Mouse (Mus musculus) gastrocnemius, adult 8-10 months (tissue): ENCODE measurements around the gene Gm136. TPM values are rescaled to one million over a fixed set of nuclear protein-coding genes. Genes with fewer than 3 reads are reported as not detected.

Experiments used
- DNase-seq, 2 experiments: peaks; one replicate each; pipeline ENCODE4 v3.0.0; 2022; ENCODE audit warnings: low spot score in 2 of 2
- total RNA-seq, 4 experiments: library from RNA; stranded (reverse); gene quantifications; 2 replicates each; pipeline ENCODE4 v1.2.4; 2022

The Gm136 gene
- total RNA-seq, 4 experiments from 2014 or later: not detected

DNA sequence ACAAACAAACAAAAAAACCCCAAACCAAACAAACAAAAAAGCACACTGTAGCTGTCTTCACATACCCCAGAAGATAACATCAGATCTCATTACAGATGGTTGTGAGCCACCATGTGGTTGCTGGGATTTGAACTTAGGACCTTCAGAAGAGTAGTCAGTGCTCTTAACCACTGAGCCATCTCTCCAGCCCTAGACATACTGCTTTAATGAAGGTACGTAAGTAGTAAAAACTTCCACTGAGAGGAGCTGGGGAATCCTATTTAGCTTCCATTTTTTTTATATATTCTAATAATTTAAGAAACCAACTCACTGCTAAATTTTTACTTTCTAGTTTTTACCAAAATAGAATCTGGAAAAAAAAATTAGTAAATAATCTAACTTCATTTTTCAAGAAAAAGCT, 41.0 kb downstream of the Gm136 start:
- no peak for DNase-seq

- DNase-seq: no peak
Measured at GRCm38 (mm10) chr4:34708127-34708526, 47.9 kb downstream of the Gm136 start.

GRCm38 (mm10) chr4:34707248-34707647, 48.8 kb downstream of the Gm136 start:
- DNase-seq: no peak

DNA sequence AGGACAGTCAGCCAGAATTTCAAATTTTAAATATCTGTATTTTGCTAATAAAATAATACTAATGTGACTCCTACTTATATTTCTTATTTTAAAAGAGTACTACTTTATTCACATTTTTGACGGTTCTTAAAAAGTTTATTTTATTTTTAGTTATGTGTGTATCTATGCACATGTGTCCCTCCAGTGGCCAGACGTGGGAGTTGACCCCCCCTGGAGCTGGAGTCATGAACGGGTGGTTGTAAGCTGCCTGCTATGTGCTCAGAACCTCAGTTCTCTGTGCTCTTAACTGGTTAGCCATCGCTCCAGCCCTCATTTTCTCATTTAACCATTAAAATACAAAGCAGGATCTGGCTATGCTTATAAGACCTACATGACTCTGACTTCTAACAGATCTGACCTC, 53.0 kb downstream of the Gm136 start:
- DNase-seq: no peak

DNA sequence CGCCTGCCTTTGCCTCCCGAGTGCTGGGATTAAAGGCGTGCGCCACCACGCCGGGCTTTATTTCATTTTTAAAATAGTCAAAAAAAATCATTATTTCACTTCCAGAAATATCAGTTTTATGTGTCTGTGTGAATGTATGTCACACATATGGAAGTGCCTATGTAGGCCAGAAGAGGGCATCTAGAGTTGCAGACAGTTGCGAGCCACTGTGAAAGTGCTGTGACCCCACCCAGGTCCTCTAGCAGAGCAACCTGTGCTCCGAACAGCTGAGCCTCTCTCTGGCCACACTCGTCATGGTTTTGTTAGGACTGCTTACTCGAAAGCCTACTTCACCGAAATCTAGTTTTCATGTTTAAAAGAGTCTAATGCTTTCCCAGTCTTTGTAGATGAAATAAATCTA, 53.8 kb downstream of the Gm136 start:
- no peak for DNase-seq

DNA sequence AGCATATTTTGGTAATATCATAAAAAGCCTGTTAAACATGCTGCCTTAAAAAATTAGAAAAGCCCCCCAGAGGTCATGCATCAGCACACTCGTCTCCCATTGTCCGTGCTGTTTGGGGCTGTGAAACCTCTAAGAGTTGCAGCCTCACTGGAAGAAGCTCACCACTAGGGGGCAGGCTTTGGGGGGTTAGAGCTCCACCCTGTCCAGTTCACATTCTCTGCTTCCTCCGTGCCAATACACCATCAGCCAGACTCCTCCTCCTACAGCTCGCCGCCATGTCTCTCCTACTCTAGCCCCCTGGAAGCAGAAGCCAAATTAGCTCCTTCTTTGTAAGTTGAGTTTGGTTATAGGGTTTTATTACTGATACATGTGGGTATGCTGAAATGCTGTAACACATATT, 54.5 kb downstream of the Gm136 start:
- DNase-seq: peak; percentile 12

Other genes starting within 250 kb of the Gm136 start
- gene Akirin2, start 205.3 kb downstream of the Gm136 start, total RNA-seq: 10 to 100 TPM; 40.6 to 50.8 (median 44.0) TPM
- 10 to 100 TPM; 38.1 to 45.3 (median 38.7) TPM for gene Orc3, start 141.3 kb downstream of the Gm136 start, total RNA-seq
- gene Rars2, start 141.3 kb downstream of the Gm136 start, total RNA-seq: 10 to 100 TPM; 15.2 to 19.2 (median 18.0) TPM
- gene Slc35a1, start 68.8 kb downstream of the Gm136 start, total RNA-seq: 10 to 100 TPM; 11.5 to 14.0 (median 13.7) TPM
- gene Cfap206, start 26.1 kb downstream of the Gm136 start, total RNA-seq: not detected
- 10 to 100 TPM; 25.1 to 31.3 (median 28.3) TPM for gene Smim8, start 22.2 kb upstream of the Gm136 start, total RNA-seq
- 1 to 10 TPM; 8.3 to 9.6 (median 9.4) TPM for gene Zfp292, start 126.7 kb upstream of the Gm136 start, total RNA-seq
- not detected for gene Cga, start 137.5 kb upstream of the Gm136 start, total RNA-seq